Mouse (Mus musculus): ENCODE measurements at regions not wholly inside any gene's neighbourhood (a gene's known extent, or its start where the extent isn't known, plus 50 kb on each side); places are given as distances from the start of the nearest gene placed in this dataset.

GRCm38 (mm10) chr3:21991681-21992152, 84.7 kb upstream of the Tbl1xr1 start:
- Histone ChIP-seq H3K79me2 (ENCODE audit: control insufficient read depth, insufficient read depth) (no peaks in the 10 kb centered on the region), H3ac (ENCODE audit: control insufficient read depth, insufficient read length) (no peak overlapping the region), H3K4me2 (ENCODE audit: low read depth) (no peak overlapping the region), H3K36me3 (ENCODE audit: control insufficient read depth, insufficient read depth) (no peaks in the 10 kb centered on the region), H3K4me3 (no peak overlapping the region), H3K27me3 (ENCODE audit: control insufficient read depth, insufficient read depth, insufficient read length) (no peaks in the 10 kb centered on the region)
- no peak for TF ChIP-seq POLR2AphosphoS2 (IDR thresholded peaks at IDR 0.05; ENCODE audit: insufficient read length, low read depth)
- no peak for TF ChIP-seq POLR2A (IDR thresholded peaks at IDR 0.05; ENCODE audit: insufficient read length, low read depth)
- TF ChIP-seq TCF12 (IDR thresholded peaks at IDR 0.05; ENCODE audit: insufficient read depth, poor library complexity, severe bottlenecking) = no peak
- TF ChIP-seq MYOD1 (IDR thresholded peaks at IDR 0.05; ENCODE audit: control insufficient read depth in 1 of 3, insufficient read length in 2 of 3, low read depth in 2 of 3) = no peak
- no peak for TF ChIP-seq MYOG (IDR thresholded peaks at IDR 0.05; ENCODE audit: control insufficient read depth in 1 of 3, insufficient read depth in 1 of 3, insufficient read length in 2 of 3, low read depth in 2 of 3)
- no peak for TF ChIP-seq CEBPB (IDR thresholded peaks at IDR 0.05; ENCODE audit: insufficient read depth, poor library complexity, severe bottlenecking)
- TF ChIP-seq REST (IDR thresholded peaks at IDR 0.05; ENCODE audit: insufficient read depth, insufficient read length) = no peak
- no peak for TF ChIP-seq TCF3 (IDR thresholded peaks at IDR 0.05; ENCODE audit: insufficient read length, low read depth)
- TF ChIP-seq MAX (IDR thresholded peaks at IDR 0.05; ENCODE audit: low read depth) = no peak
- no peak for TF ChIP-seq E2F4 (IDR thresholded peaks at IDR 0.05; ENCODE audit: insufficient read depth)
- TF ChIP-seq USF1 (IDR thresholded peaks at IDR 0.05; ENCODE audit: low read depth) = no peak
- no peak for TF ChIP-seq SRF (IDR thresholded peaks at IDR 0.05; ENCODE audit: control insufficient read depth, insufficient read length, low read depth)

- no peaks in the 10 kb centered on the region for H3K36me3 ChIP-seq (ENCODE audit: control insufficient read depth, insufficient read depth)
- H3ac ChIP-seq (ENCODE audit: control insufficient read depth, insufficient read length) = no peak overlapping the region
- H3K4me2 ChIP-seq (ENCODE audit: low read depth) = no peak overlapping the region
- TF ChIP-seq MYOG (IDR thresholded peaks at IDR 0.05; ENCODE audit: control insufficient read depth in 1 of 3, insufficient read depth in 1 of 3, insufficient read length in 2 of 3, low read depth in 2 of 3) = no peak
- TF ChIP-seq TCF3 (IDR thresholded peaks at IDR 0.05; ENCODE audit: insufficient read length, low read depth) = no peak
- TF ChIP-seq REST (IDR thresholded peaks at IDR 0.05; ENCODE audit: insufficient read depth, insufficient read length) = no peak
- TF ChIP-seq POLR2A (IDR thresholded peaks at IDR 0.05; ENCODE audit: insufficient read length, low read depth) = no peak
- TF ChIP-seq E2F4 (IDR thresholded peaks at IDR 0.05; ENCODE audit: insufficient read depth) = no peak
- TF ChIP-seq POLR2AphosphoS2 (IDR thresholded peaks at IDR 0.05; ENCODE audit: insufficient read length, low read depth) = no peak
- TF ChIP-seq MAX (IDR thresholded peaks at IDR 0.05; ENCODE audit: low read depth) = no peak
- no peak for TF ChIP-seq CEBPB (IDR thresholded peaks at IDR 0.05; ENCODE audit: insufficient read depth, poor library complexity, severe bottlenecking)
- TF ChIP-seq USF1 (IDR thresholded peaks at IDR 0.05; ENCODE audit: low read depth) = no peak
- TF ChIP-seq TCF12 (IDR thresholded peaks at IDR 0.05; ENCODE audit: insufficient read depth, poor library complexity, severe bottlenecking) = no peak
- H3K4me3 ChIP-seq = no peak overlapping the region
- H3K79me2 ChIP-seq (ENCODE audit: control insufficient read depth, insufficient read depth) = no peaks in the 10 kb centered on the region
- H3K27me3 ChIP-seq (ENCODE audit: control insufficient read depth, insufficient read depth, insufficient read length) = no peaks in the 10 kb centered on the region
Measured at GRCm38 (mm10) chr3:21992203-21992602, 84.2 kb upstream of the Tbl1xr1 start.

GRCm38 (mm10) chr3:21993961-21994360, 82.5 kb upstream of the Tbl1xr1 start:
- TF ChIP-seq REST (IDR thresholded peaks at IDR 0.05; ENCODE audit: insufficient read depth, insufficient read length) (no peak), E2F4 (IDR thresholded peaks at IDR 0.05; ENCODE audit: insufficient read depth) (no peak), TCF12 (IDR thresholded peaks at IDR 0.05; ENCODE audit: insufficient read depth, poor library complexity, severe bottlenecking) (no peak), MAX (IDR thresholded peaks at IDR 0.05; ENCODE audit: low read depth) (no peak), POLR2AphosphoS2 (IDR thresholded peaks at IDR 0.05; ENCODE audit: insufficient read length, low read depth) (no peak)
- Histone ChIP-seq H3ac (ENCODE audit: control insufficient read depth, insufficient read length) (no peak overlapping the region), H3K36me3 (ENCODE audit: control insufficient read depth, insufficient read depth) (no peaks in the 10 kb centered on the region), H3K27me3 (ENCODE audit: control insufficient read depth, insufficient read depth, insufficient read length) (no peaks in the 10 kb centered on the region), H3K79me2 (ENCODE audit: control insufficient read depth, insufficient read depth) (no peaks in the 10 kb centered on the region), H3K4me2 (ENCODE audit: low read depth) (no peak overlapping the region), H3K4me3 (no peak overlapping the region)

GRCm38 (mm10) chr3:21995566-21996391, 80.7 kb upstream of the Tbl1xr1 start:
- Histone ChIP-seq H3ac (ENCODE audit: control insufficient read depth, insufficient read length) (no peak overlapping the region), H3K27me3 (ENCODE audit: control insufficient read depth, insufficient read depth, insufficient read length) (no peaks in the 10 kb centered on the region), H3K79me2 (ENCODE audit: control insufficient read depth, insufficient read depth) (no peaks in the 10 kb centered on the region), H3K4me3 (no peak overlapping the region), H3K4me2 (ENCODE audit: low read depth) (no peak overlapping the region), H3K36me3 (ENCODE audit: control insufficient read depth, insufficient read depth) (no peaks in the 10 kb centered on the region)
- TF ChIP-seq E2F4 (IDR thresholded peaks at IDR 0.05; ENCODE audit: insufficient read depth) (no peak), USF1 (IDR thresholded peaks at IDR 0.05; ENCODE audit: low read depth) (no peak), REST (IDR thresholded peaks at IDR 0.05; ENCODE audit: insufficient read depth, insufficient read length) (no peak), TCF3 (IDR thresholded peaks at IDR 0.05; ENCODE audit: insufficient read length, low read depth) (no peak), TCF12 (IDR thresholded peaks at IDR 0.05; ENCODE audit: insufficient read depth, poor library complexity, severe bottlenecking) (no peak), POLR2A (IDR thresholded peaks at IDR 0.05; ENCODE audit: insufficient read length, low read depth) (no peak), MYOG (IDR thresholded peaks at IDR 0.05; ENCODE audit: control insufficient read depth in 1 of 3, insufficient read depth in 1 of 3, insufficient read length in 2 of 3, low read depth in 2 of 3) (no peak), MAX (IDR thresholded peaks at IDR 0.05; ENCODE audit: low read depth) (no peak), CEBPB (IDR thresholded peaks at IDR 0.05; ENCODE audit: insufficient read depth, poor library complexity, severe bottlenecking) (no peak), MYOD1 (IDR thresholded peaks at IDR 0.05; ENCODE audit: control insufficient read depth in 1 of 3, insufficient read length in 2 of 3, low read depth in 2 of 3) (no peak), POLR2AphosphoS2 (IDR thresholded peaks at IDR 0.05; ENCODE audit: insufficient read length, low read depth) (no peak), SRF (IDR thresholded peaks at IDR 0.05; ENCODE audit: control insufficient read depth, insufficient read length, low read depth) (no peak)
